Mouse (Mus musculus) midbrain, embryonic 14.5 days (tissue): ENCODE measurements around the gene Tnn. TPM values are rescaled to one million over a fixed set of nuclear protein-coding genes. Genes with fewer than 3 reads are reported as not detected.

Source experiments
- ATAC-seq: fragments of 200-750 bp; cut with Nextera tagmentation; 2 replicates; pipeline ENCODE4 v1.8.0; 2017; ENCODE audit warnings: moderate number of reproducible peaks, moderate library complexity; ENCODE audit not compliant: low FRiP score, low TSS enrichment
- DNase-seq: peaks from one replicate; pipeline ENCODE4 v3.0.0-alpha.2; 2015
- H3K27ac ChIP-seq: fragments of 300-500 bp; sonication (generic); replicated peaks from 2 replicates; pipeline ENCODE4 v1.5.1; 2014; ENCODE audit warnings: mild to moderate bottlenecking, low read depth, low read length, moderate library complexity
- H3K27me3 ChIP-seq: fragments of 300-500 bp; sonication (generic); 2 replicates; pipeline ENCODE4 v1.6.1; 2014; ENCODE audit warnings: low read length, control low read depth, mixed read lengths; ENCODE audit not compliant: control insufficient read depth, insufficient read depth
- H3K36me3 ChIP-seq: fragments of 300-500 bp; sonication (generic); 2 replicates; pipeline ENCODE4 v1.6.1; 2014; ENCODE audit warnings: low read length, control low read depth; ENCODE audit not compliant: control insufficient read depth, insufficient read depth
- H3K4me1 ChIP-seq: fragments of 300-500 bp; sonication (generic); 2 replicates; pipeline ENCODE4 v1.6.1; 2014; ENCODE audit warnings: mild to moderate bottlenecking, antibody characterized with exemption, low read length, control low read depth; ENCODE audit not compliant: control insufficient read depth, insufficient read depth
- H3K4me2 ChIP-seq: fragments of 300-500 bp; sonication (generic); 2 replicates; pipeline ENCODE4 v1.6.1; 2014; ENCODE audit warnings: mild to moderate bottlenecking, low read length, moderate library complexity
- H3K4me3 ChIP-seq: fragments of 300-500 bp; sonication (generic); replicated peaks from 2 replicates; pipeline ENCODE4 v1.5.1; 2014; ENCODE audit warnings: low read depth, low read length
- H3K9ac ChIP-seq: fragments of 300-500 bp; sonication (generic); replicated peaks from 2 replicates; pipeline ENCODE4 v1.6.1; 2014; ENCODE audit warnings: mild to moderate bottlenecking, low read length, moderate library complexity
- H3K9me3 ChIP-seq: fragments of 300-500 bp; sonication (generic); 2 replicates; pipeline ENCODE4 v1.6.1; 2016; ENCODE audit warnings: low read length, control low read depth, mixed read lengths; ENCODE audit not compliant: control insufficient read depth
- WGBS: fragments of 180-500 bp; shearing (Covaris S2); extraction: QIAGEN DNeasy Blood & Tissue Kit; methylation state at CpG from one replicate; pipeline ENCODE4 v1.1.7; 2014; 5-methylcytosine and 5-hydroxymethylcytosine counted together
- polyA plus RNA-seq: library from polyadenylated mRNA; unstranded; fragments of >200 nt; fragmentation: Nextera tagmentation; extraction: Ambion mirVana; gene quantifications from 2 replicates; pipeline ENCODE4 v1.2.1, GENCODE M21; 2014

Tnn gene
- polyA plus RNA-seq = 0.04 TPM in 2 replicates

DNA sequence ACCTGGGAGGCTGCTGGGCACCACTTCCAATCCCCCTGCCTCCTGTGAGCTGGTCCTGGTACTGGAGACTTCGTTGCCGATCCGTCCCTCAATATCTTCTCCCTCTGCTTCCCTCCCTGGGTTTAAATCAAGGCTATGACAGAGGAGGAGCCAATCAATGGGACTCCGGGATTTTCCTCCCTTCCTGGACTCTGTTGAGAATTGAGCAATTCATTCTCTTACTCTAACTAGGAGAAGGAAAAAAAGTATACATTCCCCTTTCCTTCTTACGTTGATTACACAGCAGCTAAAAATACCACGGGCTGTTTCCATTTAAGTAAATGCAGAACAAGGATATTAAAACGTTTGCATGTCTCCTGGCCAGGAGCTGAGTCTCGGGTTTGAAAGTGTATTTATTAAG is at the start of gene Tnn:
Gene Tnn, minus strand, starts transcription at position 101 of the 400 bp plus-strand sequence.
- ATAC-seq (no peak), DNase-seq (no peak)
- Histone ChIP-seq H3K9me3 (no peaks in the 10 kb centered on the region), H3K4me3 (no peak within 1 kb of the TSS), H3K27ac (no peak within 1 kb of the TSS), H3K4me2 (no peak within 1 kb of the TSS), H3K9ac (no peak within 1 kb of the TSS), H3K4me1 (no peaks in the 10 kb centered on the region; the same call in 1 of the 2 replicates), H3K36me3 (no peaks in the 10 kb centered on the region), H3K27me3 (no peaks in the 10 kb centered on the region)
- WGBS = 81% methylated on average over 8 of the region's 8 CpGs

DNA sequence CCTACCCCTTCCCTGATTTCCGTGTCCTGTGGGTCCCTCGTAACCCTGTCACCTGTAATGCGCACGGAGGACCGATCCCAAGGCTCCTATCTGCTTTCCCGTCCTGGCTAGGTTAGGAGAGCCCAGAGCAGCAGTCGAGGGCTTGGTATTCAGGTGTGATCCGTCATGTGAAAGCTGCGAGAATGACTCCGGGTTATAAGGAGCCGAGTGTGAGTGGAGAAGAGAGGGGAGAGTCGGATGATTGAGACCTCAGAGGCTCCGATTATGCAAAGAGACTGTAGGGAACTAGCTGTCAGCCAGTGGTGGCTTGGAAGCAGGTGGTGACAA is 41.9 kb upstream of the Tnn start:
- Histone ChIP-seq H3K27ac (peak overlapping the region; percentile 83), H3K9ac (peak overlapping the region; percentile 80), H3K4me1 (peaks cover 4% of the 10 kb centered on the region; the same call in 1 of the 2 replicates), H3K36me3 (peaks cover 29% of the 10 kb centered on the region), H3K4me2 (peak overlapping the region; percentile 71), H3K4me3 (peak overlapping the region; percentile 94), H3K9me3 (no peaks in the 10 kb centered on the region), H3K27me3 (no peaks in the 10 kb centered on the region)
- DNase-seq (no peak), ATAC-seq (no peak; the same call in 1 of the 2 replicates)
- WGBS = under 1% methylated on average over 13 of the region's 13 CpGs

DNA sequence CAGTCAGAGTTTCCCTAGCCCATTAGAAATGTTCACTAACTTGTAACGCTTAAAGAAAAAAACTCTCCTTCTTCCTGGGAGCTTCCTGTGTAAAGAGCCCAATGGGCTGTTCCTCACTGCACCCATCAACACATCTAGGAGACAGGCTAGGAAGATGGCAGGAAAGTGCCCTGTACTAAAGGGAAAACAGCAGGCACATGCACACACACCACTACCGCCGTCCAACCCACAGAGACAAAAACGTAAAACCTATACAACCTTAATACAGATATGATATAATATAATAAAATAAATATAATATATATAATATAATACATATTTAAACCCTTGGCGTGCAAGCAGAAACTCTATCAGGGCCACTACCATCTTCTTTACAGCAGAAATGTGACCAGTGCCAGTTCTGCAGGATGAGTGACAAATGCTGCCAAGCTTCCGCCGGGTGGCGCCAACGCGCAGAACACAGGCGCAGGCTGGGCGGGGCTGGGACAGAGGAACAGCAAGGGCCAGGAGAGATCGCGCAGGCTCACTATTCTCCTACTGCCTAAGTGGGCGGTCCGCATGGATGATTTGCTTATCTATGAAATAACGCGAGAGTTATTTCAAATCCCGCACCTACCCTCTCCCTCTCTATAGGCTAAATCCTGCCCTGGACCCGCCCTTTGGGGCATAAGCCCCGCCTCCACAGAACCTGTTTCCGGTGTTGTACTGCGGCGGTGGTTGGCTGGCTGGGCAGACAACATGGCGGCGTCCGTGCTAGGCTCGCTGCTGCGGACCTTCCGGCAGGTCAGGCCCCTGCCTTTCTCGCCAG is 41.4 kb upstream of the Tnn start, which contains the start of gene Mrps14:
Gene Mrps14, plus strand, starts transcription at position 687 of the 808 bp plus-strand sequence.
- H3K9ac ChIP-seq = peak within 1 kb of the TSS; percentile 80
- no peaks in the 10 kb centered on the region for H3K9me3 ChIP-seq
- DNase-seq = peak; percentile 99
- WGBS = 7% methylated on average over 31 of the region's 31 CpGs
- H3K4me2 ChIP-seq = peak within 1 kb of the TSS; percentile 71
- H3K4me1 ChIP-seq = peaks cover 4% of the 10 kb centered on the region; the same call in 1 of the 2 replicates
- peak; percentile 100 for ATAC-seq
- H3K27me3 ChIP-seq = no peaks in the 10 kb centered on the region
- H3K4me3 ChIP-seq = peak within 1 kb of the TSS; percentile 94
- peak within 1 kb of the TSS; percentile 83 for H3K27ac ChIP-seq
- H3K36me3 ChIP-seq = peaks cover 24% of the 10 kb centered on the region

DNA sequence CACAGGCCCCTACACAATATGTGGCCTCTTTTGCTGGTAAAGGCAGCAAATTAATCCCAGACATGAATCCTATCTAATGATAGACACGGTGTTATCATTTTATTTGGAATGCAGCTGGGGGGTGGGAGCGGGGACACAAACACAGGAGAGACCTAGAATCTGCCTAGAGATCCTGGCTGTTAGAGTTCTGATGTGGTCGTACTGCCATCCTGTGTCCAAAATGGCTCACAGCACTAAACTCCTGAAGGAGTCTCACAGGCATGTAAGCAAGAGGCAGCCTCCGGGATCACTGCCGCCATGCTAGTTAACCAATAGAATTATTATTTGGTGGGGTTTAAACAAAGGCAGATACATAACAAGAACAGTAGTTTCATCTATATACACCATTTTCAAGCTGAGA is 31.1 kb upstream of the Tnn start:
- H3K4me1 ChIP-seq = 0 out of 2 replicates have a peak, but pooled peaks cover 4% of the 10 kb centered on the region
- H3K9me3 ChIP-seq = no peaks in the 10 kb centered on the region
- peak; percentile 86 for DNase-seq
- H3K4me3 ChIP-seq = no peak overlapping the region
- H3K27ac ChIP-seq = no peak overlapping the region
- 15% methylated on average over 5 of the region's 5 CpGs for WGBS
- H3K9ac ChIP-seq = no peak overlapping the region; the same call in 1 of the 2 replicates
- no peaks in the 10 kb centered on the region for H3K36me3 ChIP-seq
- H3K4me2 ChIP-seq = no peak overlapping the region; the same call in 1 of the 2 replicates
- peak; percentile 70 for ATAC-seq
- H3K27me3 ChIP-seq = no peaks in the 10 kb centered on the region

DNA sequence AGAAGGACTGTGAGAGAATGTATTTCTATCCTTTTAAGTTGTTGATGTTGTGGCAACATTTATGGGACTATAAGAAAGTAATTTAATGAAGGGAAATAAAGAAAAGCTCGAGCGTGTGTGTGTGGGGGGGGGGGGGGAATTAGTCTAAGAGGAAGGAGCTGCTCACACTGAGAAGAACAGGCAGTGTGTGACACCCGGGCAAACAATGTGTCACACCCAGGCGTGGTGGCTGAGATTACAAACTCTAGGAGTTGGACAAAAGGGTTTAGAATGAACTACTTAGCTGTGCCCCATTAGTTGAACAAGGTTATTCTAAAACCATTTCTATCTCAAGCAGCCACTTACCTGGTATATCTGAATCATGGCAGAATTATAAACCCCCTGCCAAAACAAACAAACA is 27.8 kb upstream of the Tnn start:
- H3K4me2 ChIP-seq = no peak overlapping the region

DNA sequence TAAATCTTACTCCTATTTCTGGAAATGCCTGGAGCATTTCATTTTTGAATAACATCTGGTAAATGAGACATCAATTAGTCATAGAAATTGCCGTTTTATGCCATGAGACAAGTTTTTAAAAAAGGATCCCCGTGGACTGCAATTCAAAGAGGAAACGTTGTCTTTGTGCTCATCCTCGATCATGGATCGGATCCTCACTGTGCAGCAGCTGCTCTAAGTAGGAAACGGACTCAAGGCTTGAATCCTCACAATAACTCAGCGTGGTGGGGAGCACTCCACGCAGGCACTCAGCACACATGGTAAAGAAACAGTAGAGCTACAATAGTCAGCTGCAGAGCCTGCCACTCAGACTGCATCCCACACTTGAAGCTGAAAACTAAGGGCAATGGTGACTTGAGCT is 23.5 kb upstream of the Tnn start:
- DNase-seq (no peak), ATAC-seq (no peak)
- Histone ChIP-seq H3K4me3 (no peak overlapping the region), H3K36me3 (no peaks in the 10 kb centered on the region), H3K4me1 (0 out of 2 replicates have a peak, but pooled peaks cover 4% of the 10 kb centered on the region), H3K27me3 (no peaks in the 10 kb centered on the region), H3K4me2 (no peak overlapping the region), H3K9me3 (no peaks in the 10 kb centered on the region), H3K9ac (no peak overlapping the region), H3K27ac (no peak overlapping the region)
- 63% methylated on average over 8 of the region's 8 CpGs for WGBS

More for the DNA sequence above, 27.8 kb upstream of the Tnn start:
- Histone ChIP-seq H3K27me3 (no peaks in the 10 kb centered on the region), H3K36me3 (no peaks in the 10 kb centered on the region), H3K27ac (no peak overlapping the region), H3K9ac (no peak overlapping the region), H3K4me3 (no peak overlapping the region), H3K9me3 (no peaks in the 10 kb centered on the region), H3K4me1 (0 out of 2 replicates have a peak, but pooled peaks cover 4% of the 10 kb centered on the region)
- ATAC-seq = no peak
- 74% methylated on average over 4 of the region's 4 CpGs for WGBS
- DNase-seq = no peak

DNA sequence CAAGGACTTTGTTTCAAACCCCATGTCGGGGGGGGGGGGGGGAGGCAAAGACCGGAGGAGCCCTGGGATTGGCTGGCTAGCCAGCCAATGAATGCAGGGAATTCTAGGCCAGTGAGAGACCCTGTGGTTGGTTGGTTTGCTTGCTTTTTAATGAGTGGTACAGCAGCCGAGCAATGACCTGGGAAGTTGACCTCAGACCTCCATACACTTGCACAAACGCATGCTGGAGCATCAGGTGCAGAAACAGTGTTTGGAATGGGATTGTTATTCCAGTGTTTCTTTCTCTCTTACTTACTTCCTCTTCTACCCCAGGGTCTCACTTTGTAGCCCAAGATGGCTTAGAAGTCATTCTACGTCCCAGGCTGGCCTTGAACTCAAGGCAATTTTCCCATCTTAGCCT is 13.2 kb upstream of the Tnn start:
- no peak overlapping the region for H3K4me3 ChIP-seq
- H3K4me2 ChIP-seq = no peak overlapping the region
- no peaks in the 10 kb centered on the region for H3K27me3 ChIP-seq
- H3K36me3 ChIP-seq = no peaks in the 10 kb centered on the region
- H3K9ac ChIP-seq = no peak overlapping the region
- H3K4me1 ChIP-seq = no peaks in the 10 kb centered on the region
- no peak for DNase-seq
- ATAC-seq = no peak
- WGBS = 77% methylated on average over 4 of the region's 5 CpGs
- H3K27ac ChIP-seq = no peak overlapping the region
- no peaks in the 10 kb centered on the region for H3K9me3 ChIP-seq

DNA sequence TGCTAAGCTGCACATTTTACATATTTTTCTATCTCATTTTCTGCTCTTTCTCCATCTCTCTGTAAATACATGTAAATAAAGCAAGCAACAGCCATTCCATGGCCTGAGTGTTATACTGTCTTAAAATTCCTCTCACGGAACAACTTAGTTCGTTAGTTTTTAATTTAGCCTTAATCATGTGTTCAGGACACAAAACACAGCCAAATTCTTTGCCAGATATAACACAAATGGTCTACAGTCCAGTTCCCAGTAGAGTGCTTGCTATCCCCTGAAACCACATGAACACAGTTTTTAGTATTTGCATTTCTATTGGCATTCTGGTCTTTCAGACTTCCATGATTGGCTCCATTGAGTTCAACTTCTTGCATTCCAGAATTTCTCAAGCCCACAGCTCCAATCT is 4.8 kb upstream of the Tnn start:
- H3K9me3 ChIP-seq = no peaks in the 10 kb centered on the region
- WGBS = 95% methylated on average over 2 of the region's 2 CpGs
- H3K9ac ChIP-seq = no peak overlapping the region
- H3K27ac ChIP-seq = no peak overlapping the region
- H3K4me3 ChIP-seq = no peak overlapping the region
- H3K4me2 ChIP-seq = no peak overlapping the region
- ATAC-seq (no peak), DNase-seq (no peak)
- H3K4me1 ChIP-seq = no peaks in the 10 kb centered on the region
- no peaks in the 10 kb centered on the region for H3K27me3 ChIP-seq
- H3K36me3 ChIP-seq = no peaks in the 10 kb centered on the region

DNA sequence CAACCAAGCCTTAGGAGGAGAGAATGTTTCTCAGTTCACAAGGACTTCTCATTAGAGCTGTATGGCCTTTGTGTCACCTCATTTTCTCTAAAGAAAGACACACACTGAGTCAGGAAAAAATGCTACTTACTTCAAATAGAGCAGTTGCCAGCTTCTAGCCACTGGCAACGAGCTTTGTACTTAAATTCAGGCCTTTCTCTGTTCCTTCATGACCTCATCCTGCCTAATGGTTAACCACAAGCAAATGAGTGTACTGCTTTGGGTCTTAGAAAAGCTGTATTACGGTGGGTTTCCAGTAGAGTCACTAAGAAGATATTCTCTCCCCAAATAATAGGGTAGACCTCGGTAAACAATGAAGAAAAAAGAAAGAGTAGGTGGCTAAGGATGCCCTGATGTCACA is 2.7 kb downstream of the Tnn start:
- Histone ChIP-seq H3K27me3 (no peaks in the 10 kb centered on the region), H3K4me1 (no peaks in the 10 kb centered on the region; the same call in 1 of the 2 replicates), H3K36me3 (no peaks in the 10 kb centered on the region), H3K4me2 (no peak overlapping the region), H3K9ac (no peak overlapping the region), H3K27ac (no peak overlapping the region), H3K4me3 (no peak overlapping the region), H3K9me3 (no peaks in the 10 kb centered on the region)
- ATAC-seq (no peak), DNase-seq (no peak)
- 77% methylated on average over 3 of the region's 3 CpGs for WGBS
